Mouse (Mus musculus) liver, embryonic 16.5 days (tissue): ENCODE data around the gene Lifr. TPM values are rescaled to one million over a fixed set of nuclear protein-coding genes. Genes with fewer than 3 reads are reported as not detected.
A peak's percentile ranks its signal among the peaks of the same experiment; 100 is the strongest.

ENCODE experiments used
- ATAC-seq: fragments of 200-750 bp; cut with Nextera tagmentation; 2 replicates; pipeline ENCODE4 v1.8.0; 2017; ENCODE audit warnings: low read depth, mild to moderate bottlenecking, moderate number of reproducible peaks, moderate library complexity
- H3K27ac ChIP-seq: fragments of 300-500 bp; sonication (generic); 2 replicates; pipeline ENCODE4 v1.5.1; 2014; ENCODE audit warnings: mild to moderate bottlenecking, low read length
- H3K27me3 ChIP-seq: fragments of 300-500 bp; sonication (generic); 2 replicates; pipeline ENCODE4 v1.6.1; 2014; ENCODE audit warnings: low read depth, low read length, mixed read lengths; ENCODE audit not compliant: control insufficient read depth, insufficient read depth
- H3K36me3 ChIP-seq: fragments of 300-500 bp; sonication (generic); 2 replicates; pipeline ENCODE4 v1.6.1; 2014; ENCODE audit warnings: mild to moderate bottlenecking; ENCODE audit not compliant: control insufficient read depth, insufficient read depth
- H3K4me1 ChIP-seq: fragments of 300-500 bp; sonication (generic); 2 replicates; pipeline ENCODE4 v1.6.1; 2014; ENCODE audit warnings: low read depth, low read length, mixed read lengths; ENCODE audit not compliant: control insufficient read depth
- H3K4me2 ChIP-seq: fragments of 300-500 bp; sonication (generic); 2 replicates; pipeline ENCODE4 v1.6.1; 2014; ENCODE audit warnings: low read depth, low read length, mixed read lengths
- H3K4me3 ChIP-seq: fragments of 300-500 bp; sonication (generic); 2 replicates; pipeline ENCODE4 v1.5.1; 2014; ENCODE audit warnings: low read depth, mild to moderate bottlenecking, low read length
- H3K9ac ChIP-seq: fragments of 300-500 bp; sonication (generic); 2 replicates; pipeline ENCODE4 v1.6.1; 2014; ENCODE audit warnings: low read depth, low read length
- H3K9me3 ChIP-seq: fragments of 300-500 bp; sonication (generic); replicated peaks from 2 replicates; pipeline ENCODE4 v1.6.1; 2016; ENCODE audit warnings: low read length; ENCODE audit not compliant: control insufficient read depth
- WGBS: fragments of 180-500 bp; shearing (Covaris S2); extraction: QIAGEN DNeasy Blood & Tissue Kit; methylation state at CpG from one replicate; pipeline ENCODE4 v1.1.7; 2014; ENCODE audit not compliant: insufficient replicate concordance; 5-methylcytosine and 5-hydroxymethylcytosine counted together
- polyA plus RNA-seq: library from polyadenylated mRNA; unstranded; fragments of >200 nt; fragmentation: Nextera tagmentation; extraction: Ambion mirVana; gene quantifications from 2 replicates; pipeline ENCODE4 v1.2.1, GENCODE M21; 2015

Gene Lifr
- polyA plus RNA-seq, 1 experiment from 2014 or later, result 33.6 TPM

DNA sequence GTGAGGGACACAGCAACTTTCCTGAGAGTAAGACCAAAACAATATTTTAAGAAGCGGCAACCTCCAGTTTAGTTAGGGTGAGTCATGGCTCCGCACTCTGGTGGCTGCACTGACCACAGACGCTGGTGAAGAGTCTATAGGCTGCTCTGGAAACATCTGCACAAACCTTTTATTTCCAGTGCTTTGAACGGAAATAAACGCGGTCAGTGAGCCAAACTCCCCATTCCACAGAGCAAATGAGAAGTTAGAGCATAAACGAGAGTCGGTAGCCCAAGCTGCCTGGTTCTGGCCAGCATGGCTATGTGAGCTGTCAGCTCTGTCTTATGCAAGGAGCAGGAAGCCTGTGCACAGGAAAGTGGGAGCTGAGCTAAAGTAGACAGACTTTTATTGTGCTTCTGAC lies 1.9 kb downstream of the Lifr start:
- no peak for ATAC-seq
- 9% methylated on average over 8 of the region's 8 CpGs for WGBS
- no peaks in the 10 kb centered on the region; the same call in none of the 2 replicates for H3K4me1 ChIP-seq
- H3K4me3 ChIP-seq, result no peak overlapping the region
- no peaks in the 10 kb centered on the region for H3K27me3 ChIP-seq
- H3K4me2 ChIP-seq, result peak overlapping the region; percentile 30
- H3K36me3 ChIP-seq, result no peaks in the 10 kb centered on the region
- no peak overlapping the region for H3K27ac ChIP-seq
- H3K9ac ChIP-seq, result no peak overlapping the region
- no peaks in the 10 kb centered on the region for H3K9me3 ChIP-seq

DNA sequence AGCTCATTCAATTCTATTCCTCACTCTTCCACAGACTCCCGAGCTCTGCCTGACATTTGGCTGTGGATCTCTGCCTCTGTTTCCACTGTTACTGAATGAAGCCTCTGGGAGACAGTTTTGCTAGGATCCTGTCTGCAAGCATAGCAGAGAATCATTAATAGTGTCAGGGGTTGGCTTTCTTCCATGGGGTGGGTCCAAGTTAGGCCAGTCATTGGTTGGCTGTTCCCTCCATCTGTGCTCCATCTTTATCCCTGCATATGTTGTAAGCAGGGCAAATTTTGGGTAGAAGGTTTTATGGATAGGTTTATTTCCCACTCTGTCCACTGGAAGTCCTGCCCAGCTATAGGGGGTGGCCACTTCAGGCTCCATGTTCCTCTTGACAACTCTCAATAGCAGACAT lies 9.0 kb downstream of the Lifr start:
- H3K9me3 ChIP-seq, result no peaks in the 10 kb centered on the region
- no peaks in the 10 kb centered on the region for H3K36me3 ChIP-seq
- no peak overlapping the region for H3K27ac ChIP-seq
- H3K9ac ChIP-seq, result no peak overlapping the region
- WGBS, result 51% methylated on average over 1 of the region's 1 CpGs
- H3K27me3 ChIP-seq, result no peaks in the 10 kb centered on the region
- no peaks in the 10 kb centered on the region for H3K4me1 ChIP-seq
- ATAC-seq, result no peak
- no peak overlapping the region for H3K4me2 ChIP-seq
- no peak overlapping the region for H3K4me3 ChIP-seq

DNA sequence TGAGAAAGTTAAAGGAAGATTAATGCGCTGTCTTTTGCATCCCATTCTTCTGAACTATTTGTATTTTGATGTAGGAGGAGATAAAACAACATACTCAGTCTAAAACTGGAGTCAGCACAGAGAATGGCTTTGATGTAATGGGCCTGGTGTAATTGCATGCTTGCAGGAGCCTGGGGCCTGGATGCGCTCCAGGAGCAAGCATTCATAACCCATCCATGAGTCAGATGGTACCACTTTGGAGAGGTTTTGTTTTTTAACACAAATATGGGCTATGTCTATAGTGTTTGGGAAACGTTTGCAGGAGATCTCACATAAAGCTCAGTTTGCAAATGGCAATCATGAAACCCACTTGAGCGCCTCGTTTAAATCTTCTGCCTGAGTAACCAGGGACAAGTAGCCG lies 9.8 kb downstream of the Lifr start:
- Histone ChIP-seq H3K36me3 (no peaks in the 10 kb centered on the region), H3K9ac (no peak overlapping the region), H3K27me3 (no peaks in the 10 kb centered on the region), H3K9me3 (no peaks in the 10 kb centered on the region), H3K4me2 (no peak overlapping the region), H3K4me3 (no peak overlapping the region), H3K4me1 (no peaks in the 10 kb centered on the region), H3K27ac (no peak overlapping the region)
- ATAC-seq, result no peak
- WGBS, result 66% methylated on average over 6 of the region's 6 CpGs

DNA sequence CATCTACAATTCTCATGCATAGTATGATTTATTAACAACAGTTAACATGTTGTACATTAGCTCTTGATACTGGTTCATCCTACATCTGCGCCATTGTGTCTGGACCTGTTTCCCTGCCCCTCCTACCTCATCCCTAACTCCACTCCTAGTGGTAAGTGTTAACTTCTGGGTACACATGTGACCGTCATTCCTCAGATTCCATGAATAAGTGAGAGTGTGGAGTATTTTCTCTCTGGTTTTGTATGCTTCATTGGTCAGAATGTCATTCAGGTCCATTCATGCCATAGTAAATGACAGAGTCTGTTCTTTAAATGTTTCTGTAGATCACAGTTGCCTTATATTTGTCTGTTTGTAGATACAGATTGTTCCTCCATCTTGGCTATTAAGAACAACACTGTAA lies 12.6 kb downstream of the Lifr start:
- 60% methylated on average over 2 of the region's 2 CpGs for WGBS
- H3K9ac ChIP-seq, result no peak overlapping the region
- no peak for ATAC-seq
- H3K36me3 ChIP-seq, result no peaks in the 10 kb centered on the region
- H3K4me1 ChIP-seq, result no peaks in the 10 kb centered on the region
- H3K27ac ChIP-seq, result no peak overlapping the region
- H3K4me3 ChIP-seq, result no peak overlapping the region
- no peaks in the 10 kb centered on the region for H3K9me3 ChIP-seq
- H3K4me2 ChIP-seq, result no peak overlapping the region
- no peaks in the 10 kb centered on the region for H3K27me3 ChIP-seq

DNA sequence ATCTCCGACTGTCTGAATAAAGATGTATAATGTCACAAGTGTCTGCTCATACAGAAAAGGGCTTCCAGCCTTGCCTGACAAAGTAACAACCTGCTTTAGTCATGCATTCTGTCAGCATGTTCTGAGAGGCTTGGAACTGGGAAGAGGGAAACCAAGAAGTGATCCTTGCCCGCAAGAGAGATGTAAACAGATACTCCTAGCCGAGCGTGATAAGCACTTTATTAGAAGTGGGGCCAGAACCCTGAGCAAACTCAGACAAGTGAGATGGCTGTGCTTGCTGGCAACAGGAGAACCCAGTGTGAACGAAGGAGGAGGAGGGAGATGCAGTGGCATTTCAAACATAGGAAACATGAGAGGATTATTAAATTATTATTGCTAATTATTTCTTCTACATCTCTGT lies 14.8 kb downstream of the Lifr start:
- no peak overlapping the region for H3K4me3 ChIP-seq
- no peaks in the 10 kb centered on the region for H3K36me3 ChIP-seq
- H3K27ac ChIP-seq, result no peak overlapping the region
- WGBS, result 49% methylated on average over 5 of the region's 5 CpGs
- no peaks in the 10 kb centered on the region for H3K27me3 ChIP-seq
- no peak overlapping the region for H3K4me2 ChIP-seq
- no peaks in the 10 kb centered on the region for H3K9me3 ChIP-seq
- no peaks in the 10 kb centered on the region for H3K4me1 ChIP-seq
- H3K9ac ChIP-seq, result no peak overlapping the region
- no peak for ATAC-seq

DNA sequence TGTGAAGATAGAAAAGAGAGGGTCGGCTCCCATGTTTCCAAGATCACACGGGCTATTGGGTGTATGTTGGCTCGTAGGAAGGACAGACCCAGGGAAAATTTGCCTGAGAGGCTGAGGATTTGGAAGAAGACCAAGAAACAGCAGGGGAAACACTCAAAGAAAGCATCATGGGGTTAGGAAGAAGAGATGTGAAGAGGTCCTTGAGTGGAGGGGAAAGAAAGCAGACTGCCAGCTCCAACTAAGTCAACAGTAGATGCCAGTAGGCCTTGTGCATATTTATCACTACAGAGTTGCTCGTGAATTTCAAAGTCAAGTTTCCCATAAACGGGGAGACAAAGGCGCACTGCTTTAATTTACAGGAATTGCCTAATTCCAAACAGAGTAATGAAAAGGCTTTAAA lies 17.7 kb downstream of the Lifr start:
- WGBS, result 63% methylated on average over 6 of the region's 6 CpGs
- ATAC-seq, result no peak
- Histone ChIP-seq H3K4me2 (no peak overlapping the region), H3K27me3 (no peaks in the 10 kb centered on the region), H3K4me3 (no peak overlapping the region), H3K4me1 (no peaks in the 10 kb centered on the region), H3K36me3 (no peaks in the 10 kb centered on the region), H3K9ac (no peak overlapping the region), H3K9me3 (no peaks in the 10 kb centered on the region), H3K27ac (no peak overlapping the region)

DNA sequence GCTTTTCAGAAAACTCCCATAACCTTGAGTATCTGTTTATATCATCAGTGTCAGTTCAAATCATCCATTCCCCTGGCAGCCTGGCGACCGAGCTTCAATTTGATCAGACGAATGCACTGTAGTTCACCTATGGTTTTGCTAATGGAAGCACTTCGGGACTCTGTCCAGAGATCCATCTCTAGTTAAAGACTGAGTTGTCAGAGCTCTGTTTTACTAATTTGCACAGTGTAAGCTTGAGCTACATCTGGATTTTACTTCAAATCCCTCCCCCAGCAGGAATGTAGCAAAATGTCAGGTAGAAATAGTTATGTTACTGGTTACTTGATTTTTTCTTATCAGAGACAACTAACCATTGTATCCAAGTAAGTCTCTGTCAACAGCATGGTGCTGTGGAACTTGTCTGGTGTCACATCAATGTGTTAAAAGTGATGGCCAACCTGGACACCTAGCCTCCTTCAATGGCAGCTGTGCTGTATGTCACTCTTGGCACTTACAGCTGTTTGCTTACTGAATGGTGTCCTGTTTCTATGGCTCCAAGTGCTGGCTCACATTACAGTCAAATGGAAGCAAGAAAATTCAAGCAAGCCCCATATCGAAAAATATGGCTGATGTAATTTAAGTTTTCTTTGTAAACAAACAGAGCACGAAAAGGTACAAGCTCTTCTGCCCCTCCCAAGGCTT lies 22.0 kb downstream of the Lifr start:
- ATAC-seq, result no peak
- Histone ChIP-seq H3K27ac (no peak overlapping the region; the same call in 1 of the 2 replicates), H3K9me3 (no peaks in the 10 kb centered on the region), H3K9ac (no peak overlapping the region), H3K4me1 (no peaks in the 10 kb centered on the region), H3K4me2 (no peak overlapping the region), H3K27me3 (no peaks in the 10 kb centered on the region), H3K4me3 (no peak overlapping the region), H3K36me3 (no peaks in the 10 kb centered on the region)
- WGBS, result 68% methylated on average over 6 of the region's 6 CpGs

DNA sequence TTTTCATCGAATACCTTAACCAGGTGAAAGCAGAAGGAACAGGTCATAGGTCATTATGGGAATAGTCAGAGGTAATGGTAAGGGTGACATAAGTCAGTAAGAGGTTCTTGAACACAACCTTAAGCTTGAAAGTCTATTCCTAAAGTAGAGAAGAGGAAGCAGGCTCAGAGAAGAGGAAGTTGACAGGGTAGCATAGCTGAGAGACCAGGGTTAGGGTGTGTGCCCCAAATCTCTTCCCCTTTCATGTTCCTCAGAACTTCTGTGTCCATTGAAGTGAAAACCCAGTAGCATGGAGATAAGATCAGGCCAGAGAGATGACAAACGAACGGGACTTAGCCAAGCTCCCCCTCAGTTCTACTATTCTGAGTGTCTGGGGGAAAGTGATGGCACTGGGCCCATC lies 23.5 kb downstream of the Lifr start:
- H3K36me3 ChIP-seq, result no peaks in the 10 kb centered on the region
- peak; percentile 41; the same call in 1 of the 2 replicates for ATAC-seq
- H3K4me3 ChIP-seq, result no peak overlapping the region
- WGBS, result 19% methylated on average over 3 of the region's 3 CpGs
- H3K4me2 ChIP-seq, result no peak overlapping the region
- no peak overlapping the region for H3K9ac ChIP-seq
- H3K4me1 ChIP-seq, result no peaks in the 10 kb centered on the region
- no peak overlapping the region for H3K27ac ChIP-seq
- no peaks in the 10 kb centered on the region for H3K9me3 ChIP-seq
- H3K27me3 ChIP-seq, result no peaks in the 10 kb centered on the region

DNA sequence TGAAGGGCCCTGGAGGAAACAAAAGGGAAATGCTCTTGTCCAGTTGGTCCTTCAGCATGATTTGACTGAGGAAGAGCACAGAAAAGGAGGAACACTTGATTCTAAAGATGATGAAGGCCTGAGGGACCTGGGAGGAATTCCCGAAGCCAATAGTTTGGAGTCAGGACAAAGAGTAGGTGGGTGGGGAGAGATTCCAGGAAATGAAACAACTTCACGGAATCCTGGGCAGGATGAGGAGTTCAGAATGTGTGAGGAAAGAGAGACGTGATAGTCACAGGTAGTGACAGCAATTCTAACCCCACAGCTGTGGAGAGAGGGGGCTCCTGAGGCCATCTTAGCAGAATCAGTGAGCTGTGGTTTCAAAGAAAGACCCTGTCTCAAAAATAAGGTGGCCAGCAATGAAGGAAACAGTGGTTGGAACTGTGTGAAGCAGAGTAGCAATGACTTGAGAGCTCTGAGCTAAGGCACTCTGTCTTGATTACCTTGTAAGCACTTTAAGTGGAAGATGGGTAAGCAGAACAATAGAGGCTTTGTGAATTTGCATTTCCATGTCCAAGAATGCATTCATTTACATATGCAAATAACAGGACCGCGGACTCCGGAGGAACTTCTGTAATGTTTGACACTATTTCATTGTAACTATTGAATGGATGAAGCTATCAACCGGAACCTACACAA lies 25.1 kb downstream of the Lifr start:
- 60% methylated on average over 7 of the region's 7 CpGs for WGBS
- H3K4me3 ChIP-seq, result no peak overlapping the region
- no peaks in the 10 kb centered on the region for H3K9me3 ChIP-seq
- H3K9ac ChIP-seq, result no peak overlapping the region
- no peaks in the 10 kb centered on the region for H3K27me3 ChIP-seq
- ATAC-seq, result no peak
- no peak overlapping the region for H3K4me2 ChIP-seq
- H3K4me1 ChIP-seq, result no peaks in the 10 kb centered on the region; the same call in 1 of the 2 replicates
- H3K36me3 ChIP-seq, result no peaks in the 10 kb centered on the region
- H3K27ac ChIP-seq, result no peak overlapping the region
